Mouse (Mus musculus): Measurements from ENCODE around the gene Orai2.
"Not testable (repeated sequence)": the region's sequence is repeated elsewhere in the genome, so short reads cannot be mapped to it uniquely, and the experiment has no call there.

The Orai2 gene

DNA sequence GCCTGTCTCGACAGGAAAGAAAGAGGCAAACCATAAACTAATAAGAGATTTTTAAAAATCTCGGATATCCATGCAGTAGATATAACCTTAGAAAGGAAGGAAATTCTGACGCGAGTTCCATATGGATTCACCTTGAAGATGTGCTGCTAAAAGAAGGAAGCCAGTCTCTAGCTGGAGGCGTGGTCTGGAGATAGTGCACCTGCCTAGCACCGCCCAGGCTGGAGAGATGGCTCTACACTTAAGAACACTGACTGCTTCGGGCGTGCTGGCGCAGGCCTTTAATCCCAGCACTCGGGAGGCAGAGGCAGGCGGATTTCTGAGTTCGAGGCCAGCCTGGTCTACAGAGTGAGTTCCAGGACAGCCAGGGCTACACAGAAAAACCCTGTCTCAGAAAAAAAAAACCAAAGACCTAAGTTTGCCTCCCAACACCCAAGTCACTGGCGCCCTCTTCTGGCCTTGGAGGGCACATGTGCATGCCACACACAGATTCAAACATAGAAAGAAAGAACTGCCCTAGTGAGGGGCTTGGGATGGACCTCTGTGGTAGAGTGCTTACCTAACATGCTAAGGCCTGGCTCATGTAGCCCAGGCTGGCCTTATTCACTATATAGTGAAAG, 32.7 kb downstream of the Orai2 start:
- in situ Hi-C loops (cut with MboI, MseI), result loop anchor here (25.0 kb wide), 1 partner anchor 1150 kb away; the partner anchor contains the start of genes Ache and Ufsp1

DNA sequence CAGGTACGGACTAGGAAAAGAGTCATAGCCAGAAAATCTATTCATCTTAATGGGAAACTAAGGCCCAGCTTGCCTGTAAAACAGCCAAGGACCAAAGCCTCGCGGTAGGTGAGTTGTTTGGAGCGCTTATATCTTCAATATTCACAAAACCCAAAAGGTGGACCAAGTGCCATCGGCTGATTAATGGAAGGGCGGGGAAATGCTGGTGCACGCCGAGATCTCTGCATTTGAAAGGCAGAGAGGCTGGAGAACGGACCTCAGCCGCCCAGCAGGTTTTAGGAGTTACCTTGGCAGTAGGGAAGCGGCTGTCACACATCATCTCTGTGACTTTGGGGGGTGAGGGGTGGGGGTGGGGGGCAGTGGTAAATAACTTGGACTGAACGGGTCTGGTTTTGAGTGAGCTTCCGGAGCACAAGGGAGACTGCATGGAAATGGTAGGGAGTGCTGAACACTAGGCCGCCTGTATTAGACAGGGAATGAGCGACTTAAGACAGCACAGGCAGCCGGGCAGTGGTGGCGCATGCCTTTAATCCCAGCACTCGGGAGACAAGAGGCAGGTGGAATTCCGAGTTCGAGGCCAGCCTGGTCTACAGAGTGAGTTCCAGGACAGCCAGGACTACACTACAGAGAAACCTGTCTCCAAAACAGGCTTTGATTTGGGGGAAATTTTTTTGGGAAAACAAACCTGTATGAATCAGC, 34.1 kb downstream of the Orai2 start:
- in situ Hi-C loops (cut with MboI, MseI), result loop anchor here (25.0 kb wide), 1 partner anchor 1151 kb away; the partner anchor contains the start of genes Ache and Ufsp1

DNA sequence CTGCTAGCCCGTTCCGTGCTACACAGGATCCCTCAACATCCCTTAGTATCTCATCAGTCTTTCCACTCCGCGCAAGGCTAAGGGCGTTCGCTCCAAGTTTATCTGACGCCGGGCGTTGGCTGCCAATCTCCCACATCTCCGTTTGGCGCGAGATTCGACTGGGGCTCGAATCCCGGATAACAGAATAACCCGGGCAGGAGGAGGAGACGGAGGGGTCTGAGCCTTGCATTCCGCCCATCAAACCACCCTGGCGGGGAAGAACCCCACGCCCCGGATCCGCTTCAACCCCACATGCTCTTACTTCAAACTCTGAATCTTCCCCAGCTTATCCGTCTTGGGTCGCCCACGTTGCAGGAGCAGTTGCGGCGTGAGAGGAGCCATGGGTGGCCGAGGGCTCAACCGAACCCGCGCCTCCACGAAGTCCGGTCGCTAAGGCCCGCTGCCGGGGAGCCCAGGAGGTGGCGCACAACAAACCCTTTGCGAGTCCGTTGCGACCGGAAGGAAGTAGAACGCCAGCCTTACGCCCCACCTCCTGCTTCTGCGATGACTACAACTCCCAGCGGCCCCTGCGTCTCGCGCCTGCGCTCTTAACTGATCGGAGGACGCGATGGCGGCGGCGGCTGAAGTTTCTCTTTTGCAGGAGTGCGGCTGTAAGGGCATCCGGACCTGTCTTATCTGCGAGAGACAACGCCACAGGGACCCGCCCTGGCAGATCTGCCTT, 34.8 kb downstream of the Orai2 start, which contains the start of the genes Lrwd1 and Alkbh4:
TSS of gene Lrwd1 (minus strand) at position 504 of the 721 bp plus-strand sequence.
TSS of gene Alkbh4 (plus strand) at position 576 of the 721 bp plus-strand sequence.
- in situ Hi-C loops (cut with MboI, MseI), result loop anchor here (25.0 kb wide), 1 partner anchor 1152 kb away; the partner anchor contains the start of genes Ache and Ufsp1

DNA sequence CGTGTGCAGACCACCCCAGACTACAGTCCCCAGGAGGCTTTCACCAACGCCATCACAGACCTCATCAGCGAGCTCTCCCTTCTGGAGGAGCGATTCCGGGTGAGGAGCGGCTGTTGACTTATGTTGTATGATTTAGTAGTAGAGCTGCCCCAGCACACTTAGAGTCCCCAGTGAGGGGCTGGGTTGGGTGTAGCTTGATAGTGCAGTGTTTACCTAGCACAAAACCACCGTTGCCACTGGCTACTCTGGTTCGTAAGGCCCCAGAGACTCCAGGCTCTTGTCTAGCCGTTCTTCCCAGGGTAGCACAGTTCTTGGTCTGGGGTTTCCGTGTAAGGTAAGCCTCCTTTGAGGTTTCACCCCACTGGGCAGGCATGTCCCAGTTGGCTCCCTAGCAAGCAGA, 48.3 kb downstream of the Orai2 start:
- in situ Hi-C loops (cut with MboI, MseI), result no loop called here

DNA sequence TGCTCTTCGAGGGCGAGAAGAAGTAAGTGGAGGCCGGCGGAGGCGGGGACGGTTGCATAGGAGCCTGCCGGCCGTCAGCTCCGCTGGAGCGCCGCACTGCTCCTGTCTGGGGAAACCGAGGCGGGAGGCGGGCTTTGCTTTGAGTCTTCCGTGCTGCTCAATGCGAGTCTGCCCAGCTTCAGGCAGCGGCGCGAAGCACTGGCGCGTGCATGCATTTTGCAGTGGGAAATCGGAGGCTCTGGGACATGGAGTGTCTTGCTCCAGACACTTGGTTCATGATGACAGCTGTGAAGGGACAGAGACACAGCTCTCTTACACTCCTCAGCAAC, 53.8 kb downstream of the Orai2 start:
- in situ Hi-C loops (cut with MboI, MseI), result no loop called here

DNA sequence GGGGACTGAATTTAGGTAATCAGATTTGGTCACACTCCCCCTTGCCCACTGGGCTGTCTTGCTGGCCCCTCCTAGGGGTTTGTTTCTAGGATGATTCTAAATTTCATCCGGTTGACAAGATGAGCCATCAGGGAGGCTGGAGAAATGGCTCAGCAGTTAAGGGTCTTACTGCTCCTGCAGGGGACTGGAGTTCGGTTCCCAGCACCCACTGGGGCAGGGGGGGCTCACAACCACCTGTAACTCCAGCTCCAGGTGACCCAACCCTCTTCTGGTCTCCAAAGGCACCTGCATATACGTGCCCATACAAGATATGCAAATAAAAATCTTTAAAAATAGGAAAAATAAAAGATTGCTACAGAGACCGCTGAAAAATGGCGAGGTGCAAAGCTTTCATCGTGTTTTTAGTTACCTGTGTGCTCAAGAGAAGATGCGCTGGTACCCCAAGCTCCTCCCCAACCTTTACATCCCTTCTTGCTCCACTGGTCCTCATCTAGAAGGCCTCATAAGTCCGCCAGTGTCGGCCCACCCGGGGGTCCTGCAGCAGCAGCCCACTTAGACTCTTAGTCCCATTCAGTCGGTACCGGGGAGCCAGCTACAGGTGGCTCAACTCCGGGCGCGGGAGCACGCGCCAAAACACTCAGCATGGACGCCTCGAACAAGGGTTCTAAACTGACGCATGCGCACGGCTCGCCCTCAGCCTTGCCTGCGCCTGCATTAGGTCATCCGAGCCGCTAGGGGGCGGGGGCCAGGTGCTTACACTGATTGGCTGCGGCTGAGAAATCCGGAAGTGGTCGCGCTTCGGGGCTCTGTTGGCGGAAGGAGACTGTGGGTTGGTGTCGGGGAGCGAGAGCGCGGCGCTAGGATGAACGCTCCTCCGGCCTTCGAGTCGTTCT, 54.4 kb downstream of the Orai2 start, which contains the start of gene Polr2j:
TSS of gene Polr2j (plus strand) at position 741 of the 893 bp plus-strand sequence.
- in situ Hi-C loops (cut with MboI, MseI), result no loop called here

DNA sequence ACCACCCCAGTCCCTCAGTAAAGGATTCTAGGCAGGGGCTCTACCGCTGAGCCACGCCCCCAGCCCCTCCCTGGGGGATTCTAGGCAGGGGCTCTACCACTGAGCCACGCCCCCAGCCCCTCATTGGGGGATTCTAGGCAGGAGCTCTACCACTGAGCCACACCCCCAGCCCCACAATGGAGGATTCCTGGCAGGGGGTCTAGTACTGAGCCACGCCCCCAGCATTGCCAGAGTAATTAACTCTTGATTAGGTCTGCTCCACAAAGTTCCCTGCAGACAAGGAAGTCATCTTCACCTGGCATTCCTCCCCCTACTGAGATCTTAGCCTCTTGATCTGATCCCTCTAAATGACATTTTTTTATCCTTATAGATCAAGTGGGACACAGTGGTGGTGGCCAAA, 57.0 kb downstream of the Orai2 start:
- in situ Hi-C loops (cut with MboI, MseI), result not testable (repeated sequence)

DNA sequence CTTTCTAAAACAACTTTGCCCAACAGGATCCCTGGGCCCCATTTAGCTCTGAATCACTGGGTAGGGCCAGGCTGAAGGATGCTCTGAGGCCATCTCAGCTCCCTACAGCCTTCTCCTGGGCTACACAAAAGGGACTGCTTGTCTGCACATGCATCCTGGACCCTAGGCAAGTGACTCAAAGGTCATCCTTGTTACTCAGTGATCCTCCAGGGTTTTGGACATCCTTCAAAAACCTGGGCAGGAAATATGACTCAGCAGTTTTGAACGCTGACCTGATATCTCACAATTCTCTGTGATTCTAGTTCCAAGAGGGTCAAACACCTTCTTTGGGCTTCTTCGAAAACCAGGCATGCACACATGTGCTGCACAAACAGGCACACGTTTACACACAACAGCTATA, 61.5 kb downstream of the Orai2 start:
- in situ Hi-C loops (cut with MboI, MseI), result no loop called here

DNA sequence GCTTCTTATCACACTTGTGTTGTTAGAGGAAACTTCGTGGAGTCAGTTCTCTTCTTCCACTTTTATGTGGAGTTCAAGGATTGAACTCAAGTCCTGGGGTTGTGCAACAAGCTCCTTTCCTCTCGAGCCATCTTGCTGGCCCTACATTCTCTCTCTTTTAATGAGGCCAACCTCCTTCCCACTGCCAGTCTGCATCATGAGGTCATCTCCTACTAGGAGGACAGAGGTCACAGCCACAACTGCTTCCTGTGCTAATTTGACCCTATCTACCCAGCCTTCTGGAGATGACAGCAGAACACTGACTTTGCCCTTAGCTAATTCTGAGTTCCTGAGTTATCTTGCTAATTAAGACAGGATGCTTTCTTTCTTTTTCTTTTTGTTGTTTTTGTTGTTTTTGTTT, 62.0 kb downstream of the Orai2 start:
- in situ Hi-C loops (cut with MboI, MseI), result no loop called here

DNA sequence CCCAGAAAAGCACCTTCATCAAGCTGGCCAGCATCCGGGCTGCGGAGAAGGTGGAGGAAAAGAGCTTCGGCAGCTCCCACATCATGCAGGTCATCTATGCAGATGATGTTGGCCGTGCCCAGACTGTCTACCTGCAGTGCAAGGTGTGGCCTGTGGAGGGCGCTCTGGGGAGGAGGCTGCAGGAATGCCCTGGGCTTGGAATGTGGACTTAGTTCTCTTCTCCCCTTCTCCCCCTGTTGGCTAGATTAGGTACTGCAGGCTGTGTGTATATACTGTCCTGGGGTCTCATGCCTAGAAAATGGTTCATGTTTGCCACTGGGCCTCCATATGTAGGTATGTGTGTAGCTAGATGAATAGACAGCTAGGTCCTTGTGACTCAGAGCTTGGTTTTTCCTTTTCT, 66.0 kb downstream of the Orai2 start:
- in situ Hi-C loops (cut with MboI, MseI), result loop anchor here (5.0 kb wide), 1 partner anchor 73 kb away; no protein-coding TSS in a partner anchor

DNA sequence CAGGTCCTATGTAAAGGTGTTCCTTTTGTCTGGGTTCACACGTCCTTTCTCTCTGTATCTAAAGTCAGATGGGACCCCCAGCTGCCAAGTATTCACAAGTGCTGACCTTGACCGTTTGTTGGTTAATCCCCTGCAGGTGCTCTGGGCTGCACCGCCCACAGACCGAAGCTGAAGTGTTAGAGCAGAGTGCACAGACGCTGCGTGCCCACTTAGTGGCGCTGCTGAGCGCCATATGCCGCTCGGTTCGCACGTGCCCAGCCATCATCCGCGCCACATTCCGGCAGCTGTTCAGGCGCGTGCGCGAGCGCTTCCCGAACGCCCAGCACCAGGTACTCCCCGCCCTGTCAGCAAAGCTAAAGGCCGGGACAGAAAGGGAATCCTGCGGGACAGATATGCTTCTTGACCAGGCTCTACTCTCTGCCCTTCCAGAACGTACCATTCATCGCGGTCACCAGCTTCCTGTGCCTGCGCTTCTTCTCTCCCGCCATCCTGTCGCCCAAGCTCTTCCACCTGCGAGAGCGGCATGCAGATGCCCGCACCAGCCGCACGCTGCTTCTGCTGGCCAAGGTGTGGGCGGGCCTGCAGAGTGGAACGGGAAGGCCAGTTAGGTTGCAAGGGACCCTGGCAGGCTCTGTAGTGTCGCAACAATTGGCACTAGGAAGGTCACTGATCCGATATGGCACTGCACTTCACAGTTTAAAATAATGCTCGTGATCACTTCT, 68.3 kb downstream of the Orai2 start:
- in situ Hi-C loops (cut with MboI, MseI), result loop anchor here (5.0 kb wide), 1 partner anchor 75 kb away; no protein-coding TSS in a partner anchor

DNA sequence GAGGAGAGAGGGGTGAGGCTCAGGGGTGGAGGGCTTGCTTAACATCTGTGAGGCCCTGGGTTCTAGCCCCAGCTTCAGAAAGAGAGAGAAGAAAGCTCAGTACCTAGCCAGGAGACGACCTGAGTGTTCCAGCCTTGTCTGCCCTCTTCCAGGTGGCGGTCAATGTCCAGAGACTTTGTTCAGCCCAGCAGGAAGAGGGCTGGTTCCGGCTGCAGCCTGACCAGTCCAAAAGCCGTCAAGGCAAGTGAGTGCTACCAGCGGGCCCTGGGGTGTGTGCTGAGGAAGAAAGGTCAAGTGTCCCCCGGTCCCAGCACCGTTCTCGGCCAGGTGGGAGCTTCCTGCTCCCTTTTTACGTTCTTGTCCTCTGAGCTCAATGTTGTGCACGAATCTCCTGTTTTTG, 72.0 kb downstream of the Orai2 start:
- in situ Hi-C loops (cut with MboI, MseI), result no loop called here
